Mouse (Mus musculus) small intestine, adult 2 months (tissue): Measurements from ENCODE around the gene Rps29. TPM values are rescaled to one million over a fixed set of nuclear protein-coding genes. Genes with fewer than 3 reads are reported as not detected.
A peak's percentile ranks its signal among the peaks of the same experiment; 100 is the strongest.

Experiments used
- H3K27ac ChIP-seq: fragments of 200-500 bp; 2 replicates; pipeline ENCODE4 v1.5.1; 2012; ENCODE audit warnings: low read depth, low read length, control low read depth, inconsistent platforms; ENCODE audit not compliant: insufficient read depth
- H3K27me3 ChIP-seq: fragments of 200-500 bp; 2 replicates; pipeline ENCODE4 v1.6.1; 2012; ENCODE audit warnings: mild to moderate bottlenecking, moderate library complexity, low read length, inconsistent platforms; ENCODE audit not compliant: control insufficient read depth, insufficient read depth
- H3K36me3 ChIP-seq: fragments of 200-500 bp; 2 replicates; pipeline ENCODE4 v1.6.1; 2012; ENCODE audit warnings: mild to moderate bottlenecking, low read length, control low read depth, inconsistent platforms; ENCODE audit not compliant: control insufficient read depth, insufficient read depth
- H3K4me1 ChIP-seq: fragments of 200-500 bp; 2 replicates; pipeline ENCODE4 v1.6.1; 2012; ENCODE audit warnings: low read length, inconsistent platforms, mixed read lengths; ENCODE audit not compliant: control insufficient read depth, insufficient read depth, insufficient read length
- H3K4me3 ChIP-seq: fragments of 200-500 bp; 2 replicates; pipeline ENCODE4 v1.5.1; 2012; ENCODE audit warnings: low read depth, mild to moderate bottlenecking, control low read depth, inconsistent platforms, low read length, moderate library complexity
- CTCF ChIP-seq: fragments of 200-500 bp; IDR thresholded peaks from 2 replicates; pipeline ENCODE4 v1.5.1; 2012; ENCODE audit warnings: low read depth, mild to moderate bottlenecking, control low read depth, inconsistent platforms, low read length, moderate library complexity, mixed read lengths; ENCODE audit not compliant: insufficient replicate concordance, insufficient read length; ENCODE audit errors: extremely low read depth
- POLR2A ChIP-seq: fragments of 200-500 bp; IDR thresholded peaks from 2 replicates; pipeline ENCODE4 v1.6.1; 2012; ENCODE audit warnings: low read depth, mild to moderate bottlenecking, control low read depth, inconsistent platforms, low read length, moderate library complexity
- WGBS: fragments of 180-500 bp; shearing (Covaris S2); methylation state at CpG from one replicate; pipeline ENCODE4 v1.1.7; 2018; 5-methylcytosine and 5-hydroxymethylcytosine counted together
- polyA plus RNA-seq: library from polyadenylated mRNA; depleted of rRNA; stranded (reverse); fragments of >200 nt; gene quantifications from 2 replicates; pipeline ENCODE4 v1.2.3, GENCODE M21; 2012

Gene Rps29
- polyA plus RNA-seq, 1 experiment: 1,611 TPM

DNA sequence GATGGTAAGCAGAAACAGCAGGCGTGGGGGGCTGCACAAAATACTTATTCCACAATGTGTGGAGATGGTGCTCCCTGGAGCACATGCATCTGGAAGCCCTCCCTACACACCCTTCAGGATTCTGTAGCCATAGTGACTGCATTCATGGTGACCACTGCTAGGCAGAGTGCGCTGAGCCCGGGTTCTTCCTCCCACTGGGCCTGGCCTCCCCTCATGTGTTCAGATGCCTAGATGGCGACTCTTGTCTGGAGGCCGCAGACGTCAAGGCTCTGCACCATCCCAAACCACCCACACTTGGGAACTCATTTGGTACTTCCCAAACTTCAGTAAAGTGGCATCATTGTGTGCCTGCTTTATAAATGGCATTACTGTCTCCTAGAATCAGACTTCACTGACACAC lies 15.5 kb downstream of the Rps29 start:
- Histone ChIP-seq H3K4me1 (no peaks in the 10 kb centered on the region), H3K27ac (no peak overlapping the region), H3K4me3 (no peak overlapping the region), H3K27me3 (no peaks in the 10 kb centered on the region), H3K36me3 (no peaks in the 10 kb centered on the region)
- TF ChIP-seq CTCF (no peak), POLR2A (no peak)
- WGBS: 83% methylated on average over 6 of the region's 6 CpGs

DNA sequence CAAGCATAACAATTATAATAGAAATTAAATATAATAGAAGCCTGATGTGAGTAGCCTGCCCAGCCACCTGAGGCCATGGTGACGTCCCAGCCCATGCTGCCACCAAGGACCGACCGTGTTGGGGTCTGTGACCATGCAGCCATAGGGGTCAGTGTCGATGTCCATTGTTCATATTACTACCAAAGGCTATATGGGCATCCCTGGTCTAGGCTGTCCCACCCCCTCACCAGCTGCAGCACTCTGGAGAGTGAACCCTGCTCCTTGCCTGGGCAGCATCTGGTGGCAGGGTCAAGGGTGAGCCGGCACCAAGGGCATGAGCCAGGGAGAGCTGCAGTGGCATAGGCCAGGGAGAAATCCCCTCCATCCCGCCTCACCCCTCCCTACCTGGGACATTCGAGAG lies 19.1 kb downstream of the Rps29 start:
- Histone ChIP-seq H3K27me3 (no peaks in the 10 kb centered on the region), H3K36me3 (no peaks in the 10 kb centered on the region), H3K4me1 (no peaks in the 10 kb centered on the region), H3K27ac (no peak overlapping the region), H3K4me3 (no peak overlapping the region)
- 85% methylated on average over 7 of the region's 7 CpGs for WGBS
- TF ChIP-seq CTCF: no peak
- no peak for TF ChIP-seq POLR2A

DNA sequence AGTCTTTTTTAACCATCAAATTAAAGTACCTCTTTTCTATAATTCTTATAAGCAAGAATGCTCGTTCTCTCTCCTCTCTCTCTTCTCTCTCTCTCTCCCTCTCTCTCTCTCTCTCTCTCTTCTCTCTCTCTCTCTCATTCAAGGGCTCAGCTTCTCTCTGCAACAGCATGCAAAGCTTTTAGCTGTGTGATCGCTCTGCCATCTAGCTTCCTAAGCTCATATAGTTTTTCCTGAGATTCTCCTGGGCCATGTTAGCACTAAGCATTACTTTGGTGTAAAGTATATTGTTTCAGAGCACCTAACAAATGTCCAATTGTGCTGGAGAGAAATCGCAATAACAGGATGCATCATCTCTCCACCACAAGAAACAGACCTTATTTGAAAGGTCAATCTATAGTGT lies 19.8 kb downstream of the Rps29 start:
- 89% methylated on average over 3 of the region's 3 CpGs for WGBS
- Histone ChIP-seq H3K36me3 (no peaks in the 10 kb centered on the region), H3K27ac (no peak overlapping the region), H3K27me3 (no peaks in the 10 kb centered on the region), H3K4me3 (no peak overlapping the region), H3K4me1 (no peaks in the 10 kb centered on the region)
- no peak for TF ChIP-seq CTCF
- no peak for TF ChIP-seq POLR2A

DNA sequence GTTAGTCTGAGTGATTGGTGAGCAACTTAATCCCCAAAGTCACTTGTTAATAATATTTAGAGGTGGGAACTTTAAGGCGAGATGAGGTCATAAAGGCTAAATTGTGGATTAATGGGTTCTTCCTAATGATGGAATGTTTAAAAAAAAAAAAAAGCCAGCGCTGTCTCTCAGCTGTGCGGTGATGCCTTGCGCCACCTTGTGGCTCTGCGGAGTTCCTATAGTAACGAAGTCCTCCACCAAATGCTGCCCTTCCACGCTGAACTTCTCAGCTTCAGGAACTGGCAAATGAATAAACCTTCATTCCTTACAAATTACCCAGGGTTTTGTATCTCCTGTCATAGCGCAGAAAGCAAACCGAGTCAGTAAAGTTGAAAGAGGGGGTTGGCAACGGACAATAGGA lies 27.0 kb downstream of the Rps29 start:
- Histone ChIP-seq H3K27ac (no peak overlapping the region), H3K27me3 (no peaks in the 10 kb centered on the region), H3K36me3 (no peaks in the 10 kb centered on the region), H3K4me3 (no peak overlapping the region), H3K4me1 (no peaks in the 10 kb centered on the region)
- 15% methylated on average over 10 of the region's 10 CpGs for WGBS
- TF ChIP-seq CTCF (peak; percentile 70; the same call in 1 of the 2 replicates), POLR2A (no peak)

DNA sequence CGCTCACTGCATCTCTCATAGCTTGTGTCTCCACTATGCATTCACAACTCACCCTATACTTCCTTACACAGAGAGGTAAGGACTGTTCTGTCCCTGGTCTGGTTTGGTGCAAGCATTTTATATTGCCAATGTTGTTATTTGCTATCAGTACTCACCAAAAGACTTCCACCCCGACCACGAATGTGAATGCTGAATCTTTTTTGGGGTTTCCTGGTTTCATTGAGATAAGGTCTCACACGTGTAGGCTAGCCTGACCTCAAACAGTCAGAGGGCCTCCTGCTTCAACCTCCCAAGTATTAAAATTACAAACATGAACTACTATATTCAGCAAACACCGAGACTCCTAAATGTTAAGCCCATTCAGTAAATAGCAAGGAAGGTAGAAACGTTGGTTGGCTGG lies 27.7 kb downstream of the Rps29 start:
- no peaks in the 10 kb centered on the region for H3K36me3 ChIP-seq
- no peak overlapping the region for H3K27ac ChIP-seq
- TF ChIP-seq POLR2A: no peak
- TF ChIP-seq CTCF: no peak
- no peak overlapping the region for H3K4me3 ChIP-seq
- WGBS: 66% methylated on average over 6 of the region's 6 CpGs
- H3K27me3 ChIP-seq: no peaks in the 10 kb centered on the region
- H3K4me1 ChIP-seq: no peaks in the 10 kb centered on the region

DNA sequence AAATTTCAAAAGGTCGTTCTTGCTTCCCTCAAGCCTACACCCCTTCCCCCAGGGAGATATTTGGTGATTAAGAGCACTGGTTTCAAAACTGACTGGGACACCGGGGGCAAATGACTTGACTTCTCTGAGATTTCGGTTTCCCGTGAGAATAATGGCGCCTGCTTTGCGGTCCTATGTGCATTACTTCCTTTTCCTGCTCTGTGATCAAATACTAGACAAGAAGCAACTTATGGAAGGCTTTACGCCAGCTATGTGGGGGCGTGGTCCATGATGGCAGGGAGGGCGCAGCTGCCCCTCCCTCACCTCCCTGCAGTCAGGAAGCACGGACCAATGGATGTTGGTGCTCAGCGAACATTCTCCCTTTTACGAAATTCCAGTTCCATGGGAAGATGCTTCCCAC lies 28.5 kb downstream of the Rps29 start:
- H3K4me1 ChIP-seq: no peaks in the 10 kb centered on the region
- H3K4me3 ChIP-seq: peak overlapping the region; percentile 39; the same call in 1 of the 2 replicates
- H3K27ac ChIP-seq: no peak overlapping the region
- H3K36me3 ChIP-seq: no peaks in the 10 kb centered on the region
- H3K27me3 ChIP-seq: no peaks in the 10 kb centered on the region
- TF ChIP-seq CTCF: no peak
- 73% methylated on average over 12 of the region's 12 CpGs for WGBS

DNA sequence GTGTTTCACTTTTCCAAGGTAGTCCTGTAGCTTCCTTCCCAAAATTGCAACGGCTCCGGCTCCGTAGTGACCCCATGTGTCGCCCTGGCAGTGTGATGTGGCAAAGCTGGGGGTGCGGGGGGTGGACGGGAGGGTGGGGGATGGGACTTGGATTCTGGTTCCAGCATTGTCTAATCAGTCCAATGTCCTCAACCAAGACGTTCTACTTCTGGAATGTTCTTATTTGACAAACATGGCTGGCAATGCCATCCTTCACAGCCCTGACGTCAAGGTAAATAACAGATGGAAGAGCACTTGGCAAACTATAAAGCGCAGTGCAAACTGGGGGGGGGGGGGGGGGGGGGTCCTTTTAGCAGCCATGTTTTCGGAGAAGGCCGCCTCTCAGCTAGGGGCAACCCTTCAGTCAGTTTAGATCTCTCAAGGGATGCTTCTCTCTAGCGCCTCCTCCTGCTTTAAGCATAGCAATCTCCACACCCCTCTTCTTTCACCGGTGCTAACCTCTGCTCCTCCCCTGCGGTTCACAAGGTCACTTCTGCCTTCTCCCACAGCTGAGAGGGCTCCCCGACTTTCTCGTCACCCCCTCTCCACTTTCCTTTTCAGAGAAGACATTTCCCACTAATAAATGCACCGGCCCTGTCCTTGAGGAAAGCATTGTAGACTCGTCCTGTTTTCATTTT lies 29.2 kb downstream of the Rps29 start:
- Histone ChIP-seq H3K4me3 (peak overlapping the region; percentile 39), H3K36me3 (no peaks in the 10 kb centered on the region), H3K27me3 (no peaks in the 10 kb centered on the region), H3K4me1 (no peaks in the 10 kb centered on the region), H3K27ac (no peak overlapping the region)
- no peak for TF ChIP-seq CTCF
- TF ChIP-seq POLR2A: no peak
- 31% methylated on average over 18 of the region's 18 CpGs for WGBS

DNA sequence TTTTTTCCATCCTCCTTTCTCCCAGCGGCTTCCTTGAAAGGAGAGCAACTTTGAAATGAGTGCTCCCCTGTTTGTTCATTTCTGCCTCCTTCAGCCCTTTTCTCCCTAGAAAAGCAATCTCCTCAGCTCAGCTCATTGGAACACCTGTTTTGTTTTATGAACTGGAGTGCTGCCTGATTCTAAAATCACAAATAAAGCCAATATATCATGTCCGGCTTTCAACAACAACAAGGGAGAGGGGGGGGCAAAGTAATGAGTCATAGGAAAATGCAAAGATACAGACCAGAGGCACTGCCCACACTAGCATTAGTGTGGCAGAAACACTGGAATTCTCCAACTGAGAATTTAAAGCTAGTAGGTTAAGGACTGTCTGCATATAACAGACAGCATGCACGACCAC lies 31.4 kb downstream of the Rps29 start:
- Histone ChIP-seq H3K27ac (no peak overlapping the region), H3K27me3 (no peaks in the 10 kb centered on the region), H3K4me1 (no peaks in the 10 kb centered on the region), H3K36me3 (no peaks in the 10 kb centered on the region), H3K4me3 (no peak overlapping the region)
- no peak for TF ChIP-seq POLR2A
- no peak for TF ChIP-seq CTCF
- 89% methylated on average over 3 of the region's 3 CpGs for WGBS
